In genomic region chr5:115518214-115518613, GRCm38 (mm10) we compare ENCODE assay signal across 20 mouse cellular contexts. TPM values are rescaled to one million over a fixed set of nuclear protein-coding genes. Genes with fewer than 3 reads are reported as not detected.
A peak's percentile ranks its signal among the peaks of the same experiment; 100 is the strongest.
DNase-seq lines count a peak whose midpoint lies in the region; ATAC-seq and TF ChIP-seq lines count a peak whose summit lies in the region.
"Not testable (repeated sequence)": the region's sequence is repeated elsewhere in the genome, so short reads cannot be mapped to it uniquely, and the experiment has no call there.
"Had no signal": no experiment of that assay in that cellular context is flagged by ENCODE, and none has a peak within 500 bp of the region (broad histone marks: within the 10 kb centered on the region; RNA-seq: fewer than 3 reads in every experiment).

No protein-coding gene starts in this region.

- H3K36me3 ChIP-seq in MEL (ENCODE audit: control insufficient read depth in 1 of 2, insufficient read depth in 2 of 2, low read length in 2 of 2); heart, adult 2 months (ENCODE audit: control insufficient read depth, insufficient read depth, low read length); midbrain, embryonic 11.5 days (ENCODE audit: control insufficient read depth, insufficient read depth, low read length): not testable (repeated sequence)
- H3K36me3 ChIP-seq in intestine, postnatal 0 days (ENCODE audit: control insufficient read depth, insufficient read depth) = peaks cover 17% of the 10 kb centered on the region; the same call in 1 of the 2 replicates

- not testable (repeated sequence) for DNase-seq in MEL (ENCODE audit: low read depth, low spot score); gastrocnemius, adult 2 months; heart, adult 2 months
- DNase-seq in heart, adult 11 months = peak; percentile 86
- peak; percentile 31 for DNase-seq in midbrain, embryonic 11.5 days (ENCODE audit: low spot score, missing footprints)

- H3K9ac ChIP-seq in MEL (ENCODE audit: control insufficient read depth, low read depth, low read length, poor library complexity, severe bottlenecking); heart, adult 2 months (ENCODE audit: low read depth, low read length); intestine, postnatal 0 days (ENCODE audit: low read depth, low read length); midbrain, embryonic 11.5 days (ENCODE audit: low read length): not testable (repeated sequence)

- TF ChIP-seq CTCF in MEL (IDR thresholded peaks at IDR 0.05 in 2 of 3, conservative IDR thresholded peaks at IDR 0.05 in 1 of 3; ENCODE audit: control insufficient read depth in 1 of 3, insufficient read depth in 1 of 3, low read depth in 2 of 3, low read length in 3 of 3, poor library complexity in 1 of 3, severe bottlenecking in 1 of 3); gastrocnemius, adult 2 months (IDR thresholded peaks at IDR 0.05); heart, adult 2 months (IDR thresholded peaks at IDR 0.05): not testable (repeated sequence)
- TF ChIP-seq CTCF in intestine, postnatal 0 days (IDR thresholded peaks at IDR 0.05; ENCODE audit: low read depth) = 0 out of 2 replicates have a peak, but pooled peaks have one; percentile 3

- H3K27ac ChIP-seq in MEL (ENCODE audit: control insufficient read depth, low read depth, low read length); intestine, postnatal 0 days (ENCODE audit: low read depth, low read length); midbrain, embryonic 11.5 days (ENCODE audit: low read depth, low read length): not testable (repeated sequence)
- 0 out of 2 replicates have a peak overlapping the region, but pooled peaks have one; percentile 13 for H3K27ac ChIP-seq in gastrocnemius, adult 2 months
- peak overlapping the region; percentile 26 for H3K27ac ChIP-seq in heart, adult 2 months

- not testable (repeated sequence) for H3K4me1 ChIP-seq in MEL (ENCODE audit: control insufficient read depth in 1 of 2, insufficient read depth in 2 of 2, low read length in 2 of 2); intestine, postnatal 0 days (replicated peaks; ENCODE audit: control insufficient read depth, insufficient read depth, low read length); midbrain, embryonic 11.5 days (ENCODE audit: control insufficient read depth, insufficient read depth, low read length)
- peaks cover 41% of the 10 kb centered on the region for H3K4me1 ChIP-seq in heart, adult 2 months (ENCODE audit: control insufficient read depth, insufficient read depth, low read length)

- not testable (repeated sequence) for H3K4me2 ChIP-seq in intestine, postnatal 0 days (replicated peaks; ENCODE audit: low read depth); midbrain, embryonic 11.5 days

- not testable (repeated sequence) for ATAC-seq in intestine, postnatal 0 days; midbrain, embryonic 11.5 days (ENCODE audit: low FRiP score)

- not testable (repeated sequence) for TF ChIP-seq EP300 in MEL (IDR thresholded peaks at IDR 0.05; ENCODE audit: low read depth in 1 of 2, low read length in 2 of 2); heart, adult 2 months (IDR thresholded peaks at IDR 0.05; ENCODE audit: insufficient read depth, low read depth, low read length)

- not testable (repeated sequence) for H3K9me3 ChIP-seq in MEL (replicated peaks; ENCODE audit: insufficient read depth, low read length); intestine, postnatal 0 days (ENCODE audit: control insufficient read depth); midbrain, embryonic 11.5 days (ENCODE audit: control insufficient read depth, low read length)

- WGBS in heart, adult 2 months = 96% methylated on average over 8 of the region's 8 CpGs
- 93% methylated on average over 7 of the region's 8 CpGs for WGBS in intestine, postnatal 0 days
- 93% methylated on average over 7 of the region's 8 CpGs for WGBS in midbrain, embryonic 11.5 days

- H3K4me3 ChIP-seq in MEL (ENCODE audit: control insufficient read depth in 1 of 2, insufficient read depth in 1 of 2, low read depth in 2 of 2, low read length in 2 of 2); gastrocnemius, adult 2 months; heart, adult 2 months; intestine, postnatal 0 days (ENCODE audit: low read depth, low read length); midbrain, embryonic 11.5 days (ENCODE audit: low read depth, low read length): not testable (repeated sequence)

- intact Hi-C loops in gastrocnemius, adult 2 months (cut with DNase I); heart, adult 2 months (cut with DNase I): not testable (repeated sequence)

- TF ChIP-seq POLR2A in MEL (IDR thresholded peaks at IDR 0.05; ENCODE audit: control insufficient read depth in 1 of 2, insufficient read depth in 1 of 2, low read depth in 1 of 2, low read length in 2 of 2, poor library complexity in 1 of 2); heart, adult 2 months (IDR thresholded peaks at IDR 0.05; ENCODE audit: insufficient read depth, low read depth, low read length): not testable (repeated sequence)

- H3K27me3 ChIP-seq in MEL (ENCODE audit: control insufficient read depth in 1 of 2, insufficient read depth in 2 of 2, low read length in 2 of 2); heart, adult 2 months (ENCODE audit: control insufficient read depth, insufficient read depth, low read length); intestine, postnatal 0 days (replicated peaks; ENCODE audit: control insufficient read depth, insufficient read depth, low read length); midbrain, embryonic 11.5 days (ENCODE audit: control insufficient read depth, insufficient read depth, low read length): not testable (repeated sequence)

- H3K79me2 ChIP-seq in MEL (ENCODE audit: control insufficient read depth, insufficient read depth, low read length, poor library complexity); heart, adult 2 months (replicated peaks; ENCODE audit: control insufficient read depth, insufficient read depth, low read length): not testable (repeated sequence)

- TF ChIP-seq RAD21 in MEL (IDR thresholded peaks at IDR 0.05; ENCODE audit: low read depth, low read length) = not testable (repeated sequence)

TF ChIP-seq in MEL, 35 proteins besides CTCF, POLR2A, EP300 and RAD21:
- TF ChIP-seq TBP (IDR thresholded peaks at IDR 0.05; ENCODE audit: low read depth, low read length) = peak; percentile 74
TF ChIP-seq in MEL: peak in this region for 1; not testable (repeated sequence) for 34.

RNA-seq across cellular contexts. Expression of gene Pxn, which starts 11.7 kb away (rescaled TPM):
- total RNA-seq in MEL (2012; rRNA removed) = 12.7 and 15.2 TPM in 2 replicates
- polyA plus RNA-seq in MEL (2012; ENCODE audit: insufficient read depth in 1 of 2, insufficient read length in 2 of 2, low read depth in 1 of 2, low replicate concordance in 2 of 2, missing spikeins in 1 of 2) = 100 to 1,000 TPM in 1 of 2 experiments, 10 to 100 TPM in 1; 29.2 to 167 TPM
- 10 to 100 TPM; 79.2 to 95.2 TPM for total RNA-seq in gastrocnemius, adult 2 months (2021)
- total RNA-seq in heart, adult 2 months (2021) = 10 to 100 TPM; 35.9 to 37.1 TPM
- 51.9 and 56.5 TPM in 2 replicates for polyA plus RNA-seq in heart, adult 2 months (2012; rRNA removed)
- 65.1 and 71.1 TPM in 2 replicates for polyA plus RNA-seq in intestine, postnatal 0 days (2015; fragmentation: Nextera tagmentation; extraction: Ambion mirVana)
- polyA plus RNA-seq in midbrain, embryonic 11.5 days (2014; fragmentation: Nextera tagmentation; extraction: Ambion mirVana) = 7.3 and 7.7 TPM in 2 replicates

RNA-seq across cellular contexts. Expression of gene Sirt4, which starts 33.7 kb away (rescaled TPM):
- 7.6 and 9.2 TPM in 2 replicates for total RNA-seq in MEL (2012; rRNA removed)
- polyA plus RNA-seq in MEL (2012; ENCODE audit: insufficient read depth in 1 of 2, insufficient read length in 2 of 2, low read depth in 1 of 2, low replicate concordance in 2 of 2, missing spikeins in 1 of 2) = 10 to 100 TPM in 1 of 2 experiments, not detected in 1; 10.3 TPM
- 10 to 100 TPM; 10.9 to 17.3 TPM for total RNA-seq in gastrocnemius, adult 2 months (2021)
- total RNA-seq in heart, adult 2 months (2021) = 10 to 100 TPM; 15.3 to 18.8 TPM
- polyA plus RNA-seq in heart, adult 2 months (2012; rRNA removed) = 25.1 and 31.3 TPM in 2 replicates
- polyA plus RNA-seq in intestine, postnatal 0 days (2015; fragmentation: Nextera tagmentation; extraction: Ambion mirVana) = 5.0 and 6.4 TPM in 2 replicates
- polyA plus RNA-seq in midbrain, embryonic 11.5 days (2014; fragmentation: Nextera tagmentation; extraction: Ambion mirVana) = 16.2 and 18.9 TPM in 2 replicates

RNA-seq across cellular contexts. Expression of gene Rplp0, which starts 41.1 kb away (rescaled TPM):
- 2,878 and 3,028 TPM in 2 replicates for total RNA-seq in MEL (2012; rRNA removed)
- polyA plus RNA-seq in MEL (2012; ENCODE audit: insufficient read depth in 1 of 2, insufficient read length in 2 of 2, low read depth in 1 of 2, low replicate concordance in 2 of 2, missing spikeins in 1 of 2) = 1,000 to 10,000 TPM; 3,294 to 4,164 TPM
- total RNA-seq in gastrocnemius, adult 2 months (2021) = 100 to 1,000 TPM; 567 to 689 TPM
- total RNA-seq in heart, adult 2 months (2021) = 100 to 1,000 TPM; 587 to 705 TPM
- polyA plus RNA-seq in heart, adult 2 months (2012; rRNA removed) = 1,240 and 1,274 TPM in 2 replicates
- 832 and 868 TPM in 2 replicates for polyA plus RNA-seq in intestine, postnatal 0 days (2015; fragmentation: Nextera tagmentation; extraction: Ambion mirVana)
- polyA plus RNA-seq in midbrain, embryonic 11.5 days (2014; fragmentation: Nextera tagmentation; extraction: Ambion mirVana) = 1,161 and 1,182 TPM in 2 replicates

RNA-seq across cellular contexts. Expression of gene Gcn1l1, which starts 46.8 kb away (rescaled TPM):
- 79.7 and 93.8 TPM in 2 replicates for total RNA-seq in MEL (2012; rRNA removed)
- polyA plus RNA-seq in MEL (2012; ENCODE audit: insufficient read depth in 1 of 2, insufficient read length in 2 of 2, low read depth in 1 of 2, low replicate concordance in 2 of 2, missing spikeins in 1 of 2) = 100 to 1,000 TPM in 1 of 2 experiments, 10 to 100 TPM in 1; 88.2 to 123 TPM
- total RNA-seq in gastrocnemius, adult 2 months (2021) = 10 to 100 TPM; 31.3 to 31.9 TPM
- total RNA-seq in heart, adult 2 months (2021) = 10 to 100 TPM; 34.2 to 40.1 TPM
- 21.5 and 34.6 TPM in 2 replicates for polyA plus RNA-seq in heart, adult 2 months (2012; rRNA removed)
- polyA plus RNA-seq in intestine, postnatal 0 days (2015; fragmentation: Nextera tagmentation; extraction: Ambion mirVana) = 9.3 and 9.6 TPM in 2 replicates
- 27.6 and 32.2 TPM in 2 replicates for polyA plus RNA-seq in midbrain, embryonic 11.5 days (2014; fragmentation: Nextera tagmentation; extraction: Ambion mirVana)

RNA-seq across cellular contexts. Expression of gene Pla2g1b, which starts 52.2 kb away (rescaled TPM):
- 0.58 and 0.92 TPM in 2 replicates for total RNA-seq in MEL (2012; rRNA removed)
- 1 to 10 TPM in 1 of 2 experiments, not detected in 1; 6.6 TPM for polyA plus RNA-seq in MEL (2012; ENCODE audit: insufficient read depth in 1 of 2, insufficient read length in 2 of 2, low read depth in 1 of 2, low replicate concordance in 2 of 2, missing spikeins in 1 of 2)
- not detected for total RNA-seq in gastrocnemius, adult 2 months (2021)
- total RNA-seq in heart, adult 2 months (2021) = not detected
- not detected in 2 replicates for polyA plus RNA-seq in heart, adult 2 months (2012; rRNA removed)
- 0.78 and 0.98 TPM in 2 replicates for polyA plus RNA-seq in intestine, postnatal 0 days (2015; fragmentation: Nextera tagmentation; extraction: Ambion mirVana)
- not detected in 2 replicates for polyA plus RNA-seq in midbrain, embryonic 11.5 days (2014; fragmentation: Nextera tagmentation; extraction: Ambion mirVana)
- total RNA-seq: adrenal gland, adult 18-20 months; adrenal gland, adult 2 months; adrenal gland, postnatal 10 days; adrenal gland, postnatal 14 days; adrenal gland, postnatal 25 days; adrenal gland, postnatal 36 days; CH12.LX; G1E had no signal
- polyA plus RNA-seq: activated CD4-positive, CD25-positive, alpha-beta regulatory T cell, adult 4 months; adrenal gland, adult 2 months; brain, embryonic 14.5 days; C2C12; CD4-positive, CD25-positive, alpha-beta regulatory T cell, adult 4 months; cerebellum, adult 2 months; Patski had no signal
